Mouse (Mus musculus) stomach, embryonic 15.5 days (tissue): ENCODE results near the gene Tm9sf2. TPM values are rescaled to one million over a fixed set of nuclear protein-coding genes. Genes with fewer than 3 reads are reported as not detected.

Experiments
- ATAC-seq: fragments of 200-750 bp; cut with Nextera tagmentation; 2 replicates; pipeline ENCODE4 v1.8.0; 2017; ENCODE audit warnings: low read depth, moderate number of reproducible peaks, moderate TSS enrichment; ENCODE audit not compliant: insufficient read depth, low FRiP score
- H3K27ac ChIP-seq: fragments of 300-500 bp; sonication (generic); 2 replicates; pipeline ENCODE4 v1.5.1; 2015; ENCODE audit warnings: mild to moderate bottlenecking, inconsistent platforms
- H3K27me3 ChIP-seq: fragments of 300-500 bp; sonication (generic); replicated peaks from 2 replicates; pipeline ENCODE4 v1.6.1; 2015; ENCODE audit warnings: inconsistent platforms
- H3K36me3 ChIP-seq: fragments of 300-500 bp; sonication (generic); 2 replicates; pipeline ENCODE4 v1.6.1; 2015; ENCODE audit warnings: inconsistent platforms
- H3K4me1 ChIP-seq: fragments of 300-500 bp; sonication (generic); 2 replicates; pipeline ENCODE4 v1.6.1; 2015; ENCODE audit warnings: inconsistent platforms
- H3K4me2 ChIP-seq: fragments of 300-500 bp; sonication (generic); 2 replicates; pipeline ENCODE4 v1.6.1; 2015; ENCODE audit warnings: mild to moderate bottlenecking, inconsistent platforms
- H3K4me3 ChIP-seq: fragments of 300-500 bp; sonication (generic); replicated peaks from 2 replicates; pipeline ENCODE4 v1.5.1; 2015; ENCODE audit warnings: inconsistent platforms
- H3K9ac ChIP-seq: fragments of 300-500 bp; sonication (generic); 2 replicates; pipeline ENCODE4 v1.6.1; 2015; ENCODE audit warnings: inconsistent platforms
- H3K9me3 ChIP-seq: fragments of 300-500 bp; sonication (generic); 2 replicates; pipeline ENCODE4 v1.6.1; 2016; ENCODE audit warnings: inconsistent platforms
- WGBS: fragments of 180-500 bp; shearing (Covaris S2); methylation state at CpG from one replicate; pipeline ENCODE4 v1.1.7; 2015; 5-methylcytosine and 5-hydroxymethylcytosine counted together
- polyA plus RNA-seq: library from polyadenylated mRNA; unstranded; fragments of >200 nt; fragmentation: Nextera tagmentation; extraction: Ambion mirVana; gene quantifications from 2 replicates; pipeline ENCODE4 v1.2.1, GENCODE M21; 2015

Gene Tm9sf2
- polyA plus RNA-seq, 1 experiment from 2014 or later, result 186 TPM

GRCm38 (mm10) chr14:122104881-122105280 is 2.0 kb upstream of the Tm9sf2 start:
- Histone ChIP-seq H3K36me3 (no peaks in the 10 kb centered on the region), H3K27me3 (no peaks in the 10 kb centered on the region), H3K4me3 (peak overlapping the region; percentile 44)

GRCm38 (mm10) chr14:122105391-122106285 is 1.2 kb upstream of the Tm9sf2 start:
- 59% methylated on average over 16 of the region's 16 CpGs for WGBS
- H3K36me3 ChIP-seq, result no peaks in the 10 kb centered on the region
- no peaks in the 10 kb centered on the region for H3K9me3 ChIP-seq
- peak overlapping the region; percentile 81 for H3K4me3 ChIP-seq
- no peaks in the 10 kb centered on the region for H3K27me3 ChIP-seq
- no peak for ATAC-seq
- H3K4me1 ChIP-seq, result peaks cover 20% of the 10 kb centered on the region; the same call in 1 of the 2 replicates
- H3K27ac ChIP-seq, result peak overlapping the region; percentile 93
- H3K9ac ChIP-seq, result peak overlapping the region; percentile 30; the same call in 1 of the 2 replicates
- H3K4me2 ChIP-seq, result peak overlapping the region; percentile 84

More at GRCm38 (mm10) chr14:122104881-122105280, 2.0 kb upstream of the Tm9sf2 start:
- peaks cover 20% of the 10 kb centered on the region; the same call in 1 of the 2 replicates for H3K4me1 ChIP-seq
- peak; percentile 94 for ATAC-seq
- H3K27ac ChIP-seq, result peak overlapping the region; percentile 93
- WGBS, result under 1% methylated on average over 24 of the region's 24 CpGs
- H3K9ac ChIP-seq, result peak overlapping the region; percentile 30; the same call in 1 of the 2 replicates
- no peaks in the 10 kb centered on the region for H3K9me3 ChIP-seq
- peak overlapping the region; percentile 84 for H3K4me2 ChIP-seq

- H3K27me3 ChIP-seq, result no peaks in the 10 kb centered on the region
- peak overlapping the region; percentile 95 for H3K9ac ChIP-seq
- peaks cover 20% of the 10 kb centered on the region; the same call in 1 of the 2 replicates for H3K4me1 ChIP-seq
- peak; percentile 15; the same call in 1 of the 2 replicates for ATAC-seq
- no peaks in the 10 kb centered on the region for H3K36me3 ChIP-seq
- 3% methylated on average over 44 of the region's 44 CpGs for WGBS
- no peaks in the 10 kb centered on the region for H3K9me3 ChIP-seq
- H3K27ac ChIP-seq, result peak overlapping the region; percentile 94
- peak overlapping the region; percentile 84 for H3K4me2 ChIP-seq
- peak overlapping the region; percentile 81 for H3K4me3 ChIP-seq
Observed at GRCm38 (mm10) chr14:122107481-122108214, 810 bp downstream of the Tm9sf2 start.

GRCm38 (mm10) chr14:122111681-122112080 is 4.8 kb downstream of the Tm9sf2 start:
- Histone ChIP-seq H3K4me3 (no peak overlapping the region), H3K4me2 (no peak overlapping the region), H3K27ac (no peak overlapping the region), H3K4me1 (peaks cover 16% of the 10 kb centered on the region; the same call in 1 of the 2 replicates), H3K27me3 (no peaks in the 10 kb centered on the region), H3K9ac (no peak overlapping the region), H3K9me3 (no peaks in the 10 kb centered on the region), H3K36me3 (no peaks in the 10 kb centered on the region)
- 88% methylated on average over 2 of the region's 2 CpGs for WGBS
- no peak for ATAC-seq

GRCm38 (mm10) chr14:122112311-122112710 is 5.5 kb downstream of the Tm9sf2 start:
- 80% methylated on average over 5 of the region's 5 CpGs for WGBS
- Histone ChIP-seq H3K27ac (no peak overlapping the region), H3K4me3 (no peak overlapping the region), H3K9ac (no peak overlapping the region), H3K9me3 (no peaks in the 10 kb centered on the region), H3K36me3 (no peaks in the 10 kb centered on the region), H3K27me3 (no peaks in the 10 kb centered on the region), H3K4me2 (no peak overlapping the region), H3K4me1 (peaks cover 16% of the 10 kb centered on the region; the same call in 1 of the 2 replicates)
- no peak for ATAC-seq

GRCm38 (mm10) chr14:122116200-122116599 is 9.4 kb downstream of the Tm9sf2 start:
- 91% methylated on average over 1 of the region's 1 CpGs for WGBS
- Histone ChIP-seq H3K36me3 (no peaks in the 10 kb centered on the region), H3K9ac (no peak overlapping the region), H3K4me2 (no peak overlapping the region), H3K27me3 (no peaks in the 10 kb centered on the region), H3K4me1 (no peaks in the 10 kb centered on the region), H3K4me3 (no peak overlapping the region), H3K9me3 (no peaks in the 10 kb centered on the region), H3K27ac (no peak overlapping the region)
- ATAC-seq, result no peak

GRCm38 (mm10) chr14:122130111-122130797 is 23.4 kb downstream of the Tm9sf2 start:
- peaks cover 13% of the 10 kb centered on the region for H3K36me3 ChIP-seq
- no peak overlapping the region for H3K27ac ChIP-seq
- H3K4me3 ChIP-seq, result no peak overlapping the region
- no peak overlapping the region for H3K9ac ChIP-seq
- no peaks in the 10 kb centered on the region for H3K27me3 ChIP-seq
- H3K4me1 ChIP-seq, result no peaks in the 10 kb centered on the region
- ATAC-seq, result no peak
- no peaks in the 10 kb centered on the region for H3K9me3 ChIP-seq
- 75% methylated on average over 5 of the region's 5 CpGs for WGBS
- no peak overlapping the region for H3K4me2 ChIP-seq

GRCm38 (mm10) chr14:122131644-122132043 is 24.8 kb downstream of the Tm9sf2 start:
- Histone ChIP-seq H3K4me1 (no peaks in the 10 kb centered on the region), H3K27me3 (no peaks in the 10 kb centered on the region), H3K4me3 (no peak overlapping the region), H3K9me3 (no peaks in the 10 kb centered on the region), H3K4me2 (no peak overlapping the region), H3K9ac (no peak overlapping the region), H3K27ac (no peak overlapping the region), H3K36me3 (peaks cover 13% of the 10 kb centered on the region)
- WGBS, result 83% methylated on average over 2 of the region's 2 CpGs
- ATAC-seq, result no peak

GRCm38 (mm10) chr14:122136368-122136928 is 29.6 kb downstream of the Tm9sf2 start:
- no peak for ATAC-seq
- Histone ChIP-seq H3K27me3 (no peaks in the 10 kb centered on the region), H3K4me3 (no peak overlapping the region), H3K9me3 (no peaks in the 10 kb centered on the region), H3K36me3 (peaks cover 13% of the 10 kb centered on the region), H3K9ac (no peak overlapping the region), H3K4me1 (no peaks in the 10 kb centered on the region), H3K27ac (no peak overlapping the region), H3K4me2 (no peak overlapping the region)
- 81% methylated on average over 3 of the region's 3 CpGs for WGBS

GRCm38 (mm10) chr14:122137234-122137633 is 30.4 kb downstream of the Tm9sf2 start:
- no peak overlapping the region for H3K27ac ChIP-seq
- H3K4me1 ChIP-seq, result no peaks in the 10 kb centered on the region
- peaks cover 13% of the 10 kb centered on the region for H3K36me3 ChIP-seq
- WGBS, result 55% methylated on average over 7 of the region's 7 CpGs
- ATAC-seq, result no peak
- no peak overlapping the region for H3K4me3 ChIP-seq
- no peaks in the 10 kb centered on the region for H3K27me3 ChIP-seq
- H3K4me2 ChIP-seq, result no peak overlapping the region
- H3K9ac ChIP-seq, result no peak overlapping the region
- H3K9me3 ChIP-seq, result no peaks in the 10 kb centered on the region

GRCm38 (mm10) chr14:122140126-122140525 is 33.3 kb downstream of the Tm9sf2 start:
- H3K4me3 ChIP-seq, result no peak overlapping the region
- ATAC-seq, result no peak
- H3K27me3 ChIP-seq, result no peaks in the 10 kb centered on the region
- no peaks in the 10 kb centered on the region; the same call in 1 of the 2 replicates for H3K4me1 ChIP-seq
- no peaks in the 10 kb centered on the region for H3K9me3 ChIP-seq
- 63% methylated on average over 1 of the region's 1 CpGs for whole genome bisulfite sequencing
- H3K4me2 ChIP-seq, result no peak overlapping the region
- peaks cover 13% of the 10 kb centered on the region for H3K36me3 ChIP-seq
- H3K9ac ChIP-seq, result no peak overlapping the region
- H3K27ac ChIP-seq, result no peak overlapping the region
